Mouse (Mus musculus): Measurements from ENCODE around the gene Hspa8. TPM values are rescaled to one million over a fixed set of nuclear protein-coding genes. Genes with fewer than 3 reads are reported as not detected.
"Not testable (repeated sequence)": the region's sequence is repeated elsewhere in the genome, so short reads cannot be mapped to it uniquely, and the experiment has no call there.

The Hspa8 gene
- total RNA-seq, 2 experiments from 2014 or later: 2,114 to 2,470 TPM

GRCm38 (mm10) chr9:40783641-40784373 lies 17.0 kb upstream of the Hspa8 start:
- no peak for DNase-seq (ENCODE audit: extremely low spot score in 1 of 2, low spot score in 1 of 2)

- DNase-seq (ENCODE audit: extremely low spot score in 1 of 2, low spot score in 1 of 2): no peak
These were observed 16.3 kb upstream of the Hspa8 start for GRCm38 (mm10) chr9:40784374-40784967.

- no peak for DNase-seq (ENCODE audit: extremely low spot score in 1 of 2, low spot score in 1 of 2)
These were observed 15.3 kb upstream of the Hspa8 start for GRCm38 (mm10) chr9:40785452-40785851.

GRCm38 (mm10) chr9:40786820-40787219 lies 14.0 kb upstream of the Hspa8 start:
- not testable (repeated sequence) for DNase-seq (ENCODE audit: extremely low spot score in 1 of 2, low spot score in 1 of 2)

GRCm38 (mm10) chr9:40791864-40792633 lies 8.7 kb upstream of the Hspa8 start:
- DNase-seq (ENCODE audit: extremely low spot score in 1 of 2, low spot score in 1 of 2): no peak

GRCm38 (mm10) chr9:40793581-40793980 lies 7.2 kb upstream of the Hspa8 start:
- DNase-seq (ENCODE audit: extremely low spot score in 1 of 2, low spot score in 1 of 2): no peak

GRCm38 (mm10) chr9:40794251-40794650 lies 6.5 kb upstream of the Hspa8 start:
- no peak for DNase-seq (ENCODE audit: extremely low spot score in 1 of 2, low spot score in 1 of 2)

- no peak for DNase-seq (ENCODE audit: extremely low spot score in 1 of 2, low spot score in 1 of 2)
These were observed 5.9 kb upstream of the Hspa8 start for GRCm38 (mm10) chr9:40794926-40795325.

GRCm38 (mm10) chr9:40795562-40795961 lies 5.2 kb upstream of the Hspa8 start:
- no peak for DNase-seq (ENCODE audit: extremely low spot score in 1 of 2, low spot score in 1 of 2)

GRCm38 (mm10) chr9:40796054-40796453 lies 4.7 kb upstream of the Hspa8 start:
- no peak for DNase-seq (ENCODE audit: extremely low spot score in 1 of 2, low spot score in 1 of 2)

GRCm38 (mm10) chr9:40798247-40798960 lies 2.4 kb upstream of the Hspa8 start:
- DNase-seq (ENCODE audit: extremely low spot score in 1 of 2, low spot score in 1 of 2): no peak

GRCm38 (mm10) chr9:40799112-40799511 lies 1.7 kb upstream of the Hspa8 start:
- no peak for DNase-seq (ENCODE audit: extremely low spot score in 1 of 2, low spot score in 1 of 2)

- peak; percentile 59 to 61 for DNase-seq (ENCODE audit: extremely low spot score in 1 of 2, low spot score in 1 of 2)
These were observed 815 bp upstream of the Hspa8 start for GRCm38 (mm10) chr9:40799837-40800501.

- DNase-seq (ENCODE audit: extremely low spot score in 1 of 2, low spot score in 1 of 2): peak in 1 of 2 experiments; percentile 35
These were observed 1.1 kb downstream of the Hspa8 start for GRCm38 (mm10) chr9:40801614-40802532.

GRCm38 (mm10) chr9:40802533-40802875 lies 1.7 kb downstream of the Hspa8 start:
- DNase-seq (ENCODE audit: extremely low spot score in 1 of 2, low spot score in 1 of 2): not testable (repeated sequence)

- not testable (repeated sequence) for DNase-seq (ENCODE audit: extremely low spot score in 1 of 2, low spot score in 1 of 2)
These were observed 3.8 kb downstream of the Hspa8 start for GRCm38 (mm10) chr9:40804576-40804975.

GRCm38 (mm10) chr9:40805263-40805662 lies 4.5 kb downstream of the Hspa8 start:
- DNase-seq (ENCODE audit: extremely low spot score in 1 of 2, low spot score in 1 of 2): peak in 1 of 2 experiments; percentile 73

GRCm38 (mm10) chr9:40806440-40807288 lies 5.9 kb downstream of the Hspa8 start:
- no peak for DNase-seq (ENCODE audit: extremely low spot score in 1 of 2, low spot score in 1 of 2)

All from layer of hippocampus, postnatal 25 days (tissue).